Comparison of ENCODE assay signal across 23 mouse cellular contexts in the genomic region with DNA sequence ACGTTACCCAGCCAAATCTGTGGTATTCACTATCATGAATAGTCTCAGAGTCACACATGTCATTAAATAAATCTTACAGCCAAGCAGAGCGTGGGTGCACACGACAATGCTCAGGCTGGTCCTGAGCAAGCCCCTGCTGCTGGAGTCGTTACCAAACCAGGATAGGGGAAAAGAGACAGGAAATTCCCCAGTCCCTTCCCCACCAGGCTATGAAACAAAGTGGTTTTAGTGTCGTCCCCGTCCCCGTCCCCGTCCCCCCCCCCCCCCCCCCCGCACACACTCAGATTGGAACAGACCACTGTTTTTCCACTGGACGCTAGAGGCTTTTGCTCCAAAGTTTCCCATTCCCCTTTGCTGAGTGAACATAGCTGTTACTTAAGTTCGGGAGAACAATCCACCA. TPM values are rescaled to one million over a fixed set of nuclear protein-coding genes. Genes with fewer than 3 reads are reported as not detected.
DNase-seq lines count a peak whose midpoint lies in the region; ATAC-seq and TF ChIP-seq lines count a peak whose summit lies in the region.
"Had no signal": no experiment of that assay in that cellular context is flagged by ENCODE, and none has a peak within 500 bp of the region (broad histone marks: within the 10 kb centered on the region; RNA-seq: fewer than 3 reads in every experiment).

No protein-coding gene starts in this region.

- no peak for TF ChIP-seq POLR2A in heart, adult 2 months (IDR thresholded peaks at IDR 0.05; ENCODE audit: insufficient read depth, low read depth, low read length)
- TF ChIP-seq POLR2A in kidney, adult 2 months (IDR thresholded peaks at IDR 0.05; ENCODE audit: low read depth, low read length) = no peak

- intact Hi-C loops in gastrocnemius, adult 2 months (cut with DNase I) = no loop called here
- intact Hi-C loops in heart, adult 2 months (cut with DNase I) = loop anchor here (10.0 kb wide), 1 partner anchor 1450 kb away; no protein-coding TSS in a partner anchor

- H3K27ac ChIP-seq in gastrocnemius, adult 2 months = peak overlapping the region; percentile 56
- H3K27ac ChIP-seq in heart, adult 2 months = peak overlapping the region; percentile 16; the same call in 1 of the 2 replicates
- H3K27ac ChIP-seq in kidney, embryonic 16.5 days (ENCODE audit: low read length) = peak overlapping the region; percentile 27
- H3K27ac ChIP-seq in kidney, adult 2 months (ENCODE audit: insufficient read depth, low read depth, low read length) = no peak overlapping the region
- H3K27ac ChIP-seq: embryonic facial prominence, embryonic 10.5 days; embryonic facial prominence, embryonic 12.5 days; forebrain, embryonic 13.5 days; forebrain, embryonic 15.5 days had no signal

- H3K4me3 ChIP-seq in gastrocnemius, adult 2 months = no peak overlapping the region
- no peak overlapping the region for H3K4me3 ChIP-seq in heart, adult 2 months
- no peak overlapping the region for H3K4me3 ChIP-seq in kidney, embryonic 16.5 days (ENCODE audit: low read length)
- no peak overlapping the region for H3K4me3 ChIP-seq in kidney, adult 2 months (ENCODE audit: insufficient read depth, low read depth, low read length)
- H3K4me3 ChIP-seq: embryonic facial prominence, embryonic 10.5 days; embryonic facial prominence, embryonic 12.5 days; forebrain, embryonic 13.5 days; forebrain, embryonic 15.5 days had no signal

- H3K27me3 ChIP-seq in heart, adult 2 months (ENCODE audit: control insufficient read depth, insufficient read depth, low read length) = no peaks in the 10 kb centered on the region
- H3K27me3 ChIP-seq in kidney, embryonic 16.5 days (ENCODE audit: insufficient read depth, low read length) = no peaks in the 10 kb centered on the region
- H3K27me3 ChIP-seq in kidney, adult 2 months (replicated peaks; ENCODE audit: control insufficient read depth, insufficient read depth, low read length) = no peaks in the 10 kb centered on the region
- H3K27me3 ChIP-seq: CH12.LX; embryonic facial prominence, embryonic 12.5 days; forebrain, embryonic 13.5 days; forebrain, embryonic 15.5 days; Patski had no signal

- no peak overlapping the region for H3K9ac ChIP-seq in heart, adult 2 months (ENCODE audit: low read depth, low read length)
- no peak overlapping the region for H3K9ac ChIP-seq in kidney, embryonic 16.5 days (replicated peaks; ENCODE audit: low read length)
- H3K9ac ChIP-seq: embryonic facial prominence, embryonic 12.5 days; forebrain, embryonic 13.5 days; forebrain, embryonic 15.5 days had no signal

- H3K36me3 ChIP-seq in heart, adult 2 months (ENCODE audit: control insufficient read depth, insufficient read depth, low read length) = no peaks in the 10 kb centered on the region; the same call in 1 of the 2 replicates
- peaks cover 10% of the 10 kb centered on the region for H3K36me3 ChIP-seq in kidney, embryonic 16.5 days (ENCODE audit: insufficient read depth, low read length)
- no peaks in the 10 kb centered on the region for H3K36me3 ChIP-seq in kidney, adult 2 months (ENCODE audit: control insufficient read depth, insufficient read depth, low read length)
- H3K36me3 ChIP-seq: forebrain, embryonic 15.5 days had no signal

- WGBS in heart, adult 2 months = 44% methylated on average over 11 of the region's 11 CpGs
- 38% methylated on average over 10 of the region's 11 CpGs for WGBS in kidney, embryonic 16.5 days
- 39% methylated on average over 10 of the region's 11 CpGs for WGBS in kidney, adult 2 months

- no peak for TF ChIP-seq EP300 in heart, adult 2 months (IDR thresholded peaks at IDR 0.05; ENCODE audit: insufficient read depth, low read depth, low read length)

- ATAC-seq in kidney, embryonic 16.5 days (ENCODE audit: low FRiP score, low TSS enrichment) = no peak
- ATAC-seq: activated CD4-positive, CD25-positive, alpha-beta regulatory T cell, adult 4 months; CD4-positive, CD25-positive, alpha-beta regulatory T cell, adult 4 months; forebrain, embryonic 13.5 days; forebrain, embryonic 15.5 days; Patski had no signal

- TF ChIP-seq CTCF in gastrocnemius, adult 2 months (IDR thresholded peaks at IDR 0.05) = no peak
- TF ChIP-seq CTCF in heart, adult 2 months (IDR thresholded peaks at IDR 0.05) = no peak
- no peak for TF ChIP-seq CTCF in kidney, adult 2 months (conservative IDR thresholded peaks at IDR 0.05; ENCODE audit: insufficient read depth, insufficient read length, low read depth, low read length)

- H3K79me2 ChIP-seq in heart, adult 2 months (replicated peaks; ENCODE audit: control insufficient read depth, insufficient read depth, low read length) = no peaks in the 10 kb centered on the region

- no peaks in the 10 kb centered on the region for H3K9me3 ChIP-seq in kidney, embryonic 16.5 days (ENCODE audit: low read length)
- H3K9me3 ChIP-seq: embryonic facial prominence, embryonic 12.5 days; forebrain, embryonic 13.5 days; forebrain, embryonic 15.5 days had no signal

- H3K4me2 ChIP-seq in kidney, embryonic 16.5 days (replicated peaks; ENCODE audit: low read depth, low read length) = 0 out of 2 replicates have a peak overlapping the region, but pooled peaks have one; percentile 10
- H3K4me2 ChIP-seq: embryonic facial prominence, embryonic 12.5 days; forebrain, embryonic 13.5 days; forebrain, embryonic 15.5 days had no signal

- peaks cover 8% of the 10 kb centered on the region for H3K4me1 ChIP-seq in heart, adult 2 months (ENCODE audit: control insufficient read depth, insufficient read depth, low read length)
- peaks cover 42% of the 10 kb centered on the region for H3K4me1 ChIP-seq in kidney, embryonic 16.5 days (ENCODE audit: insufficient read depth, low read length)
- no peaks in the 10 kb centered on the region for H3K4me1 ChIP-seq in kidney, adult 2 months (ENCODE audit: control insufficient read depth, insufficient read depth, low read length)
- H3K4me1 ChIP-seq: forebrain, embryonic 13.5 days; forebrain, embryonic 15.5 days had no signal

- no peak for DNase-seq in gastrocnemius, adult 2 months
- no peak for DNase-seq in gastrocnemius, adult 8-10 months (ENCODE audit: low spot score in 2 of 2)
- no peak for DNase-seq in heart, adult 2 months
- no peak for DNase-seq in heart, postnatal 4 days
- no peak for DNase-seq in kidney, adult 2 months
- DNase-seq: adrenal gland, adult 8-10 months; adrenal gland, postnatal 14 days; adrenal gland, postnatal 36 days; B cell, adult 2 months; cerebellum, adult 11-12 months; cerebellum, adult 2 months; cerebellum, adult 9-10 months; cerebellum, postnatal 10 days; cerebellum, postnatal 25 days had no signal

RNA-seq across cellular contexts. Expression of gene E2f3, which starts 30.6 kb away (rescaled TPM):
- 10 to 100 TPM in 1 of 2 experiments, 1 to 10 TPM in 1; 9.6 to 10.8 TPM for total RNA-seq in gastrocnemius, adult 2 months (2021)
- 10 to 100 TPM; 11.1 to 16.3 (median 12.9) TPM for total RNA-seq in gastrocnemius, adult 8-10 months (2022)
- total RNA-seq in heart, adult 2 months (2021) = 1 to 10 TPM; 6.2 TPM
- 2.6 and 5.1 TPM in 2 replicates for polyA plus RNA-seq in heart, adult 2 months (2012; rRNA removed)
- 10 to 100 TPM; 15.9 to 18.4 TPM for total RNA-seq in heart, postnatal 4 days (2021)
- 14.6 and 15.8 TPM in 2 replicates for polyA plus RNA-seq in kidney, embryonic 16.5 days (2015; fragmentation: Nextera tagmentation; extraction: Ambion mirVana)
- 2.1 and 2.2 TPM in 2 replicates for polyA plus RNA-seq in kidney, adult 2 months (2012; rRNA removed)
